Mouse (Mus musculus) ES-Bruce4 (cell line): ENCODE results near the gene Nup98. TPM values are rescaled to one million over a fixed set of nuclear protein-coding genes. Genes with fewer than 3 reads are reported as not detected.

Experiments used
- H3K27ac ChIP-seq: 2 replicates; pipeline ENCODE4 v1.5.1; 2012; ENCODE audit warnings: low read length, inconsistent platforms; ENCODE audit not compliant: insufficient read depth
- H3K27me3 ChIP-seq: 2 replicates; pipeline ENCODE4 v1.6.1; 2012; ENCODE audit warnings: mild to moderate bottlenecking, low read length, inconsistent platforms; ENCODE audit not compliant: control insufficient read depth, poor library complexity, insufficient read depth, severe bottlenecking
- H3K36me3 ChIP-seq: 2 replicates; pipeline ENCODE4 v1.6.1; 2012; ENCODE audit warnings: inconsistent platforms, mild to moderate bottlenecking, low read length, moderate library complexity; ENCODE audit not compliant: control insufficient read depth, poor library complexity, insufficient read depth, severe bottlenecking
- H3K4me1 ChIP-seq: one replicate; pipeline ENCODE4 v1.8.1; 2011; ENCODE audit warnings: low read length; ENCODE audit not compliant: control insufficient read depth, insufficient read depth
- H3K4me3 ChIP-seq: 2 replicates; pipeline ENCODE4 v1.5.1; 2011; ENCODE audit warnings: low read depth, mild to moderate bottlenecking, low read length
- H3K9ac ChIP-seq: 2 replicates; pipeline ENCODE4 v1.6.1; 2012; ENCODE audit warnings: low read depth, mild to moderate bottlenecking, inconsistent platforms; ENCODE audit not compliant: poor library complexity, severe bottlenecking
- H3K9me3 ChIP-seq: replicated peaks from 2 replicates; pipeline ENCODE4 v1.6.1; 2012; ENCODE audit warnings: mild to moderate bottlenecking, low read length, inconsistent platforms; ENCODE audit not compliant: control insufficient read depth, poor library complexity, insufficient read depth, severe bottlenecking
- CTCF ChIP-seq: IDR thresholded peaks from one replicate; pipeline ENCODE4 v1.8.1; 2011; ENCODE audit warnings: low read depth, low read length
- EP300 ChIP-seq: IDR thresholded peaks from 2 replicates; pipeline ENCODE4 v1.6.1; 2011; ENCODE audit warnings: low read depth, low read length; ENCODE audit not compliant: insufficient read depth
- POLR2A ChIP-seq: IDR thresholded peaks from one replicate; pipeline ENCODE4 v1.8.1; 2011; ENCODE audit warnings: low read length; ENCODE audit not compliant: insufficient read depth
- polyA plus RNA-seq: library from polyadenylated mRNA; stranded (reverse); fragments of >200 nt; gene quantifications from 2 replicates; pipeline ENCODE4 v1.2.4, GENCODE M21; 2011; ENCODE audit warnings: low read depth; ENCODE audit not compliant: missing spikeins, insufficient read depth, insufficient read length

Nup98 gene
- polyA plus RNA-seq, 1 experiment, result 118 TPM

DNA sequence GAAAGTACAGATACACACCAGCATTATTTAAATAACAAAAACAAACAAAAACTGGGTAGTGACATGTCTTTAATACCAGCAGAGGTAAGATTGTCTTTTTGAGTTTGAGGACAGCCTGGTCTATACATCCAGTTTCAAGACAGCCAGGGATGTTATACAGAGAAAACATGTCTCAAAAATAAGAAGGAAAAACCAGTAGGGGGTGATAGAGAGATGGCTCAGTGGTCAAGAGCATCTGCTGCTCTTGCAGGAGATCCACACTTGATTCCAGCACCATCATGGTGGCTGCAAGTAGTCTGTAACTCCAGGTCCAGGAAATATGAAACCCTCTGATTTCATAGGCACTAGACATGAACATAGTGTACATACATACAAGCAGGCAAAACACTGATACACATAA is 39.7 kb downstream of the Nup98 start:
- Histone ChIP-seq H3K4me1 (no peaks in the 10 kb centered on the region), H3K36me3 (peaks cover 19% of the 10 kb centered on the region), H3K27me3 (no peaks in the 10 kb centered on the region), H3K4me3 (no peak overlapping the region), H3K27ac (no peak overlapping the region), H3K9ac (no peak overlapping the region), H3K9me3 (no peaks in the 10 kb centered on the region)
- TF ChIP-seq POLR2A (no peak), EP300 (no peak), CTCF (no peak)

- Histone ChIP-seq H3K27me3 (no peaks in the 10 kb centered on the region), H3K4me1 (no peaks in the 10 kb centered on the region), H3K4me3 (no peak overlapping the region), H3K9me3 (no peaks in the 10 kb centered on the region), H3K27ac (no peak overlapping the region), H3K36me3 (peaks cover 53% of the 10 kb centered on the region), H3K9ac (no peak overlapping the region)
- TF ChIP-seq CTCF (no peak), POLR2A (no peak), EP300 (no peak)
Measured at GRCm38 (mm10) chr7:102153691-102154090, 56.3 kb downstream of the Nup98 start.

GRCm38 (mm10) chr7:102137898-102138297 is 72.1 kb downstream of the Nup98 start:
- peaks cover 64% of the 10 kb centered on the region for H3K36me3 ChIP-seq
- no peaks in the 10 kb centered on the region for H3K27me3 ChIP-seq
- no peaks in the 10 kb centered on the region for H3K4me1 ChIP-seq
- H3K27ac ChIP-seq, result no peak overlapping the region
- H3K9me3 ChIP-seq, result no peaks in the 10 kb centered on the region
- TF ChIP-seq POLR2A (no peak), CTCF (no peak), EP300 (no peak)
- no peak overlapping the region for H3K9ac ChIP-seq
- no peak overlapping the region for H3K4me3 ChIP-seq

GRCm38 (mm10) chr7:102137464-102137863 is 72.5 kb downstream of the Nup98 start:
- H3K36me3 ChIP-seq, result peaks cover 66% of the 10 kb centered on the region

GRCm38 (mm10) chr7:102132395-102132794 is 77.6 kb downstream of the Nup98 start:
- Histone ChIP-seq H3K9me3 (no peaks in the 10 kb centered on the region), H3K4me1 (no peaks in the 10 kb centered on the region), H3K36me3 (peaks cover 71% of the 10 kb centered on the region), H3K4me3 (no peak overlapping the region), H3K27ac (no peak overlapping the region), H3K27me3 (no peaks in the 10 kb centered on the region), H3K9ac (no peak overlapping the region)
- TF ChIP-seq CTCF (no peak), EP300 (no peak), POLR2A (no peak)

More at GRCm38 (mm10) chr7:102137464-102137863, 72.5 kb downstream of the Nup98 start:
- H3K9ac ChIP-seq, result no peak overlapping the region
- no peak overlapping the region for H3K4me3 ChIP-seq
- H3K4me1 ChIP-seq, result no peaks in the 10 kb centered on the region
- H3K27ac ChIP-seq, result no peak overlapping the region
- TF ChIP-seq CTCF (peak; percentile 13), POLR2A (no peak), EP300 (no peak)
- no peaks in the 10 kb centered on the region for H3K9me3 ChIP-seq
- H3K27me3 ChIP-seq, result no peaks in the 10 kb centered on the region

- H3K36me3 ChIP-seq, result peaks cover 57% of the 10 kb centered on the region
- no peaks in the 10 kb centered on the region for H3K4me1 ChIP-seq
- H3K4me3 ChIP-seq, result no peak overlapping the region
- TF ChIP-seq CTCF (no peak), EP300 (no peak)
- no peak overlapping the region for H3K9ac ChIP-seq
- no peaks in the 10 kb centered on the region for H3K27me3 ChIP-seq
- H3K9me3 ChIP-seq, result no peaks in the 10 kb centered on the region
- H3K27ac ChIP-seq, result no peak overlapping the region
Measured at GRCm38 (mm10) chr7:102120326-102120725, 89.7 kb downstream of the Nup98 start.
